Mouse (Mus musculus) C2C12 (cell line): Measurements from ENCODE around the gene Kxd1. TPM values are rescaled to one million over a fixed set of nuclear protein-coding genes. Genes with fewer than 3 reads are reported as not detected.

Experiments
- H3K27me3 ChIP-seq: one replicate; pipeline ENCODE4 v1.6.1; 2011; ENCODE audit not compliant: control insufficient read depth, insufficient read depth, insufficient read length
- H3K36me3 ChIP-seq: one replicate; pipeline ENCODE4 v1.6.1; 2011; ENCODE audit not compliant: control insufficient read depth, insufficient read depth
- H3K4me3 ChIP-seq: one replicate; pipeline ENCODE4 v1.5.1; 2011; ENCODE audit warnings: mild to moderate bottlenecking, control low read depth; ENCODE audit not compliant: poor library complexity, insufficient read depth, severe bottlenecking
- H3K79me2 ChIP-seq: one replicate; pipeline ENCODE4 v1.6.1; 2011; ENCODE audit not compliant: control insufficient read depth, insufficient read depth
- H3K79me3 ChIP-seq: one replicate; pipeline ENCODE4 v1.6.1; 2011; ENCODE audit warnings: low read depth, control low read depth
- H3ac ChIP-seq: one replicate; pipeline ENCODE3; 2011; ENCODE audit warnings: low read depth; ENCODE audit not compliant: control insufficient read depth, insufficient read length
- CEBPB ChIP-seq: IDR thresholded peaks from one replicate; pipeline ENCODE4 v1.6.1; 2011; ENCODE audit warnings: low read depth, mild to moderate bottlenecking, control low read depth, moderate library complexity
- CTCF ChIP-seq: IDR thresholded peaks from one replicate; pipeline ENCODE4 v1.5.1; 2011; ENCODE audit not compliant: control insufficient read depth, insufficient read depth, insufficient read length
- FOSL1 ChIP-seq: IDR thresholded peaks from one replicate; pipeline ENCODE4 v1.8.0; 2011; ENCODE audit warnings: mild to moderate bottlenecking, low read length; ENCODE audit not compliant: poor library complexity, insufficient read depth, severe bottlenecking
- MAX ChIP-seq: IDR thresholded peaks from one replicate; pipeline ENCODE4 v1.6.1; 2011; ENCODE audit warnings: mild to moderate bottlenecking, control low read depth
- MYOD1 ChIP-seq: IDR thresholded peaks from one replicate; pipeline ENCODE4 v1.6.1; 2011; ENCODE audit warnings: low read depth; ENCODE audit not compliant: control insufficient read depth, insufficient read length
- MYOG ChIP-seq: IDR thresholded peaks from one replicate; pipeline ENCODE4 v1.6.1; 2011; ENCODE audit not compliant: control insufficient read depth, insufficient read length; ENCODE audit errors: extremely low read depth
- USF1 ChIP-seq: IDR thresholded peaks from one replicate; pipeline ENCODE4 v1.6.1; 2011; ENCODE audit warnings: low read depth, mild to moderate bottlenecking, control low read depth, moderate library complexity
- polyA plus RNA-seq: library from polyadenylated mRNA; unstranded; fragments of >200 nt; fragmentation: generic; extraction: Trizol; gene quantifications from one replicate; pipeline ENCODE4 v1.2.1, GENCODE M21; 2012; ENCODE audit warnings: missing spikeins

Kxd1 gene
- polyA plus RNA-seq, 1 experiment: 47.5 TPM

DNA sequence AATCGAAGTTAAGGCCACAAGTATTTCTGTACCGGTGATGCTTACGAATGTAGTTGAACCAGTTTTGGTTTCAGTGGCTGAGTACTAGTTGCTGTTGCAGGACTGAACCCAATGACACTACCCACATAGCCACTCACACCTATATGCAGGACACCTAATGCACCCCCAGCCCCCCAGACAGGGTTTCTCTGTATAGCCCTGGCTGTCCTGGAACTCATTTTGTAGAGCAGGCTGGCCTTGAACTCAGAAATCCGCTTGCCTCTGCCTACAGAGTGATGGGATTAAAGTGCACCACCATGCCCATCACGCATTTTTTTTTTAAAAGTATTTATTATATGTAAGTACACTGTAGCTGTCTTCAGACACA, 20.7 kb downstream of the Kxd1 start:
- TF ChIP-seq CTCF (no peak), MYOG (no peak), MYOD1 (no peak), MAX (no peak), CEBPB (no peak), FOSL1 (no peak), USF1 (no peak)
- Histone ChIP-seq H3K79me3 (peaks cover 39% of the 10 kb centered on the region), H3K36me3 (peaks cover 40% of the 10 kb centered on the region), H3K4me3 (peak overlapping the region; percentile 48), H3K27me3 (no peaks in the 10 kb centered on the region), H3K79me2 (peaks cover 58% of the 10 kb centered on the region), H3ac (no peak overlapping the region)

- Histone ChIP-seq H3K79me2 (peaks cover 53% of the 10 kb centered on the region), H3K27me3 (no peaks in the 10 kb centered on the region), H3ac (peak within 1 kb of the TSS; percentile 69), H3K36me3 (peaks cover 34% of the 10 kb centered on the region), H3K4me3 (peak within 1 kb of the TSS; percentile 48), H3K79me3 (peaks cover 34% of the 10 kb centered on the region)
- TF ChIP-seq USF1: no peak
- TF ChIP-seq CTCF: peak; percentile 93
Observed at GRCm38 (mm10) chr8:70506328-70507026, 21.3 kb downstream of the Kxd1 start, which contains the start of gene Rex1bd. Gene Rex1bd (minus strand): TSS chr8:70506752.

- TF ChIP-seq USF1: peak; percentile 83
- no peak for TF ChIP-seq CEBPB
- peaks cover 33% of the 10 kb centered on the region for H3K36me3 ChIP-seq
- peak overlapping the region; percentile 69 for H3ac ChIP-seq
- H3K27me3 ChIP-seq: no peaks in the 10 kb centered on the region
- peak overlapping the region; percentile 48 for H3K4me3 ChIP-seq
- H3K79me2 ChIP-seq: peaks cover 46% of the 10 kb centered on the region
- H3K79me3 ChIP-seq: peaks cover 31% of the 10 kb centered on the region
Observed at GRCm38 (mm10) chr8:70505698-70506327, 21.9 kb downstream of the Kxd1 start.

DNA sequence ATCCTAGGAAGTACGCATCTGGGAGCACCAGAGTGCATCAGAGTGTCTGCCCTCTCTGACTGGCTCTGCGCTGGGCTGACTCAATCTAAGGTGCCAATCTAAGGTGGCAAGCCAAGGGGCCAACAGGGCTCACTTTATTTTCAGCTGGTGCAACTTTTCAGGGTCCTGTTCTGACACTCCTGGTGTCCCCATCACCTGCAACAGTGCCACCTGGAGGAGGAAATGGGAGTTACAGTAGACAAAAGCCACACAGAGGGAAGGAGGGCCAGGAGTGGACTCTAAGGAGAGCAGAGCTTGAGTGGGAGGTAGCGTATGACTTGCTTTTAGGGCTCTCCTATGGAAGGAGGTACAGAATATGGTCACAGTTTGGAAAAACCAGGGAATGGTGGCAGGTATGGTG, 22.9 kb downstream of the Kxd1 start:
- H3K4me3 ChIP-seq: peak overlapping the region; percentile 48

DNA sequence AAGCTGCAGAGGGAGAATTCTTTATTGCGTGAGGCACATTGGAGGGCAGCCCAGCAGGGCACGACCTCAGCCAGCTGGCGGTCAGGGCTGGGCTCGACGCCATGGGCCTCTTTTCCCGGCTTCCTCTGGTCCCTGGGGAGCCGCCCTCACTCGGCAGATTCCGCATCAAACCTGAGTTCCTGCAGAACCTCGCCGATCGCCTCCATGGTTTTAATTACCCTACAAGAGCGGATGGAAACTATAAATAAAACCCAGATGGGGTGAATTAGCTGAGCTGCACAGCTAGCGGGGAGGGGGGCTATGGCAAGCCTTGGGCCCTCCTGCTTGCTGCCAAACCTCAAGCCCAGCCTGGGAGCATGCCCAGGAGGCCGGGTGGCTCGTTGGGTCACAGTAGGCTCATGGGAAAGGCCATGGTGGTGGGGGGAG, 23.5 kb downstream of the Kxd1 start:
- no peak overlapping the region for H3ac ChIP-seq
- H3K4me3 ChIP-seq: peak overlapping the region; percentile 14
- H3K79me2 ChIP-seq: peaks cover 33% of the 10 kb centered on the region
- H3K27me3 ChIP-seq: no peaks in the 10 kb centered on the region
- TF ChIP-seq CTCF (no peak), MYOG (no peak), MYOD1 (peak; percentile 29), MAX (no peak), CEBPB (no peak)
- peaks cover 35% of the 10 kb centered on the region for H3K36me3 ChIP-seq
- peaks cover 24% of the 10 kb centered on the region for H3K79me3 ChIP-seq

More for the DNA sequence above, 22.9 kb downstream of the Kxd1 start:
- Histone ChIP-seq H3ac (peak overlapping the region; percentile 14), H3K27me3 (no peaks in the 10 kb centered on the region), H3K79me3 (peaks cover 29% of the 10 kb centered on the region), H3K36me3 (peaks cover 39% of the 10 kb centered on the region), H3K79me2 (peaks cover 39% of the 10 kb centered on the region)
- TF ChIP-seq USF1 (no peak), CTCF (peak; percentile 36), MYOG (no peak), MAX (no peak)

DNA sequence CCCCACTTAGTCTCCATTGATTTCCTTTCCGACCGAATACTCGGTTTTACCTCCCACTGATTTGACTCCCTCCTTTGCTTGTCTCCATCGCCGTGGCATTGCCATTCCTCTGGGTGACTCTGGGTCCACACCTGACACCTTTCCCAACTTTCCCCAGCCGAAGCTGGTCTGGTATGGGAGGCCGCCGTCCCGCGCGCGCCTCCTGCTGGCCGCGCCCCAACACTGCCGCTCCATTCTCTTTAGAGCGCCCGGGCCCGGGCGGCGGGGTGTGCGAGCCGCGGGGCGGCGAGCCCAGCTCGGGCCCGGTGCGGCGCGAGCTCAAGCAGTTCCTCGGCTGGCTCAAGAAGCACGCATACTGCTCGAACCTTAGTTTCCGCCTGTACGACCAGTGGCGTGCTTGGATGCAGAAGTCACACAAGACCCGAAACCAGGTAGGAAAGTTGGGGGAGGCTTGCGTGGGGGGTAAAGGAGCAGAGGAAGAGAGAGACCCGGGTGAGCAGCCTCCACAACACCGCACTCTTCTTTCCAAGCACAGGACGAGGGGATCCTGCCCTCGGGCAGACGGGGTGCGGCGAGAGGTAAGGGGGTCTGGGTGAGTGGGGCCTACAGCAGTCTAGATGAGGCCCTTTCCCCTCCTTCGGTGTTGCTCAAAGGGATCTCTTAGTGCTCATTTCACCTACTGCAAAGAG, 24.6 kb downstream of the Kxd1 start:
- no peak overlapping the region for H3K4me3 ChIP-seq
- no peak for TF ChIP-seq FOSL1
- no peak for TF ChIP-seq USF1
- TF ChIP-seq MYOG: no peak
- TF ChIP-seq CTCF: peak; percentile 94
- TF ChIP-seq MAX: no peak
- no peak for TF ChIP-seq CEBPB

More for the DNA sequence above, 24.6 kb downstream of the Kxd1 start:
- Histone ChIP-seq H3ac (peak overlapping the region; percentile 48), H3K79me2 (peaks cover 30% of the 10 kb centered on the region), H3K27me3 (no peaks in the 10 kb centered on the region), H3K79me3 (peaks cover 14% of the 10 kb centered on the region), H3K36me3 (peaks cover 25% of the 10 kb centered on the region)
